Mouse (Mus musculus): ENCODE measurements around the gene Plxdc1.

Gene Plxdc1

DNA sequence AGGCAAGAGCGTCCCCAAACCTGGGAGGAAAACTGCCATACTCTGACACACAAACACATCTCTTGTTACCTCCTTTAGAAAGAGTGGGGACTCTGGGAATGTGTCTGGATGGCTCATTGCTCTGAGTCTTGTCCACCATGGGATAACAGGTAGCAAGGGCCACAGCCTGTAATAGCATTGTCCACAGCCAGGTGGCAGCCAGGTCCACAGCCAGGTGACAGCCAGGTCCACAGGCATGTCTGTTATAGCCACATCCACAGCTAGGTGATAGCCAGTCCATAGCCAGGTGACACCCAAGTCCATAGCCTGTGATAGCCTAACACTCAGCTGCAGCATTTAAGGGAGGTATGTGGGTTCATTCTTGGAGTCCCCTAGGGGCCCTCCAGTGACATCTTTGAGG is 25.3 kb downstream of the Plxdc1 start:
- in situ Hi-C loops (cut with MboI; ENCODE audit: unreplicated experiment in 2 of 2), result no loop called here

DNA sequence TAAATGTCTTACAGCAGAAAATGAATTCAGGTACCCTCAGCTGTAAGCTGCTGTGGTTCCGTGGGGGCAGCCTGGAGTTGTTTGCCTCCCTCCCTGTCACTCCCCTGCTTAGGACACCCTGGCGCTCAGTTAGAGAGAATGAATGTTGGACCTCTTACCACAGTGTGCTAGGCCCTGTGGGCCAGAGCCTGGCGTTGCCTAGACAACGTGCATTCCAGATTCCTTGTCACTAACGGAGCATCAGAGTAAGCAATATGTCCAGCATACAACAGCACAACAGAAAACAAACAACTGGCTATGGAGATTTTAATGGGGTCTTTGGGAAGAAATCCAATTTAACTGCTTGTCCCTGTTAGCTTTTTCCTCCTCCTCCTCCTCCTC is 27.0 kb downstream of the Plxdc1 start:
- in situ Hi-C loops (cut with MboI; ENCODE audit: unreplicated experiment in 2 of 2), result no loop called here

DNA sequence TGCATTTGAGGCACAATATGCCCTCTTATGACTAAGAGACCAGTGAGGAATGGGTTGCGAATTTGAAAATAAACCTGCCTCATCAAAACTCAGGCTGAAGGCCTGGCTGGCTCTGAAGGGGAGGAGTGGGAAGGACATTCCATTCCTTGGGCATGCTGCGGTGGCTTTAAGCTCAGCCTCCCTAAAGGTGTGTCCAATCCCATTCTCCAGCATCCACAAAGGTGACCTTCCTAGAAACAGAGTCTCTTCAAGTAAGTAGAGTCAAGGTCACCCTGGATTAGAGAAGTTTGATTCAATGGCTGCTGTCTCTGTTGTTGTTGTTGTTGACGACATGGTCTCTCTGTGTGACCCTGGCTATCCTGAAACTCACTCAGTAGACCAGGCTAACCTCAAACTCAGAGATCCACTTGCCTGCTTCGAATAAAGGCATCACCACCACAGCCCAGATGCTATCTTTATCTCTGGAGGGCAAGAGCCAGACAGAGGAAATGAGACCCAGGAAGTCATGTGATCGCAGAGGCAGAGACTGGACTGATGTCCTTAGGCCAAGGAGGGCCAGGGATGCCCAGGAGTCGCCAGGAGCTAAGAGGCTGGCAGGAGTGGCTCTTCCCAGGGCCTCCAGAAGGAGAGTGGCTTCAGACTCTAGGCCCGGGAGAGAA is 27.5 kb downstream of the Plxdc1 start:
- in situ Hi-C loops (cut with MboI; ENCODE audit: unreplicated experiment in 2 of 2), result no loop called here

- in situ Hi-C loops (cut with MboI; ENCODE audit: unreplicated experiment in 2 of 2), result no loop called here
These were observed 29.2 kb downstream of the Plxdc1 start for GRCm38 (mm10) chr11:97956905-97957560.

DNA sequence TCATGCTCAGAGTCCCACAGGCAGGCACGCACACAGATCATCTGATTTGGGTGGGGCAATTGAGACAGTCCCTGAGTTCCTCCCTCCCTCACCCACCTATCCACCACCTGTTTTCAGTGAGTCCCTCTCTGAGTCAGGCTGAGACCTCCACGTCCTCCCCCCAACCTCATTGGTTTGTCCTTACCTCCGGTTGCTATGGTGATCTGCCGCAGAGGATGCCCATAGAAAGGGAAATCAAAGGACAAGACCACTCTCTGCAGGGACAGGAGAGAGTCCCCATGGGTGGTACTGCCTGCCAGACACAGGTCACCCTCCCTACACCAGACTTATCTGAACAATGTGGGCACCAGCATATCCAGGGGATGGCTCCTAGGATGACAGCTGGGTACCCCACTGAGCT is 30.3 kb downstream of the Plxdc1 start:
- in situ Hi-C loops (cut with MboI; ENCODE audit: unreplicated experiment in 2 of 2), result no loop called here

DNA sequence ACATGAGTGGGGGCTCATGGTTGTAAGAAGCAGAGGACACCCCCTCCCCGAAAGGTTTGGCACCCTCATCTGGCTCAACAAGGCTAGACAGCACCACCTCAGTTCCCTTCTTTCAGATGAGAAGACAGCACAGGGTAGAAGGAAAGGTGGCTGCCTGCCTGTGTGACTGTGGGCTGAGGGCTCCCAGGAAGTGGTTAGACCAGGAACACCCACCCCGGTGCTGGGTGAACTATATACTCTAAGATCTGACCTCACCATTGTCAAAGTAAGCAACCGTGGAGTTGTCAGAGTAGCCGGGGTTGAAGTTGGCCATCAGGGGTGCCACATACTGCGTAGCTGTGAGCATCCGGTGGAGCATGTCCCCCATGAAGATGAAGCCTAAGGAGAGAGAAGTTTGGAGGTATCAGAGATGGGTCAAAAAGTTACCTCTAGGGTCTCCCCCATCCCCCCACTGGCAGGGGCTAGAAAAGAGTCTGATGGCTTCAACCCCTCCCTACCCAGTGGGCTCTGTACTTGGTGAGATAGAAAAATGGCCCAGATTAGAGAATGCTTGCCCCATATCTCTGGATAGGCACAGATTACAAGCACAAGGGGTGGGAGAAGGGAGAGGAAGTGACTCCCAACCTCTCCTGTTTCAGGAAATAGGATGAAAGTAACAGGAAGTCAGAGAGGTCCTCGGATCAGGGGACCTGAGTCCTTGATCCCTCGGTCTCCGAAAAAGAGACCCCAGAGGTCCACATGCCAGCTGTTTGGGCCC is 30.9 kb downstream of the Plxdc1 start:
- in situ Hi-C loops (cut with MboI; ENCODE audit: unreplicated experiment in 2 of 2), result no loop called here

DNA sequence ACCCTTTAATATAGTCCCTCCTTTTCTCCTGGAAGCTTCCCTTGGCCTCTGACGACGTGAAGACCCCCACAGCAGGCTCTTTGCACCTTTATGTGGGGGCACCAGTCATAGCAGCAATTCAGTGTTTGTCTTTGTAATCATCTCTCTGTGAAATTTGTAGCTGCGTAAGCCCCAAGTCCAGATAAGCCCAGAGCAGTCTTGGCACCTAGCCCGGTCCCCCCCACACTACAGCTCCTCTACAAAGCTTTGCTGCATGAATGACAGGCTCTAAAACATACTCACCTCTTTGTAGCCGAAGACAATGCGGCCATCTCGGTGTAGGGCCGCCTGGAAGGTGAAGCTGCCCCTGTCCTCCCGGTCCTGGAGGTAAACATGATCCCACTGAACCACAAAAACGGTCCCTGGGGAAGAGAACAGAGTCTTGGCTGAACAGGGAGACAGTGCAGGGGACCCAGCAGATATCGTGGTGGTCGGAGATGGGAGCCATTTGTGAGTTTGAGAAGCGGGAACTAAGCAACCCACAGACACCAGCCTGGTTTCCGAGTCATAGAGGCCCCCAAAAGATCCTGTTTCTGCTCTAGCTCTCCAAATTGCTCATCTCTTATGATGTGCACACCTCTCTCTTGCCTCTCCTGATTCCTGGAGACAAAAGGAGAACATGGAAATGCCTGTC is 31.6 kb downstream of the Plxdc1 start:
- in situ Hi-C loops (cut with MboI; ENCODE audit: unreplicated experiment in 2 of 2), result no loop called here

- in situ Hi-C loops (cut with MboI; ENCODE audit: unreplicated experiment in 2 of 2), result no loop called here
These were observed 32.3 kb downstream of the Plxdc1 start for GRCm38 (mm10) chr11:97953939-97954275.

DNA sequence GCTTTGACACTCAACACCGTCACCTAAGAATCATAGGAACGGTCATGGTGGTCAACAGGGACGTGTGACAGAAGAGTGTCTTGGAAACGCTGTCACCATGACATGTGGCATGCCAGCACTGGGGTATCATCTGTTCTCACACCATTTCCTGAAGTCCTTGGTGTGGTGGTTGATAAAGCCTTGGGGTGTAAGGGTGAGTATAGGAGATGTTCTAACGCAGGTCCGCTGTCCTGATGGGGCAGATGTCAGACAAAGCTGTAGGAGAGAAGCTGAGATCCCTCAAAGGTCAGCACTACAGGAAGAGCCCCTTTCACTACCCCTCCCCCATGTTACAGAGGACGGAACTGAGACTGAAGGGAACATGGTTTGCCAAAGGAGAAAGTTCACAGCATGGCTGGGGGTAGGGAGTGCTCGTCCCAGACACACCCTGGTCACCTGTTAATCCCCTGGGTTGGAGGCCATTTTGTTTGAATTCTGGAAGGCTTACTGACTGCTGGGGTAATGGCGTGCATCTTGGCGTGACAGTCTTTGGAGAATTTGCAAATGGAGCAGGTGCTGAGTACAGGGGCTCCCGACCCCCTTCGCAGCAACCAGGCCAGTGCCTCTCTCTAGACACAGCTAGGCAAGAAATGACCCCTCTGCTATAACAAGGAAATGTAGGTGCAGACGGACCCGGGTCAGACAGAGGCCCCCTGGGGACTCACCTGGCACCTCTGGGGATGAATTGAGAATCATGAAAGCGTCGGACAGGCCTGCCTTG is 32.9 kb downstream of the Plxdc1 start:
- in situ Hi-C loops (cut with MboI; ENCODE audit: unreplicated experiment in 2 of 2), result no loop called here

DNA sequence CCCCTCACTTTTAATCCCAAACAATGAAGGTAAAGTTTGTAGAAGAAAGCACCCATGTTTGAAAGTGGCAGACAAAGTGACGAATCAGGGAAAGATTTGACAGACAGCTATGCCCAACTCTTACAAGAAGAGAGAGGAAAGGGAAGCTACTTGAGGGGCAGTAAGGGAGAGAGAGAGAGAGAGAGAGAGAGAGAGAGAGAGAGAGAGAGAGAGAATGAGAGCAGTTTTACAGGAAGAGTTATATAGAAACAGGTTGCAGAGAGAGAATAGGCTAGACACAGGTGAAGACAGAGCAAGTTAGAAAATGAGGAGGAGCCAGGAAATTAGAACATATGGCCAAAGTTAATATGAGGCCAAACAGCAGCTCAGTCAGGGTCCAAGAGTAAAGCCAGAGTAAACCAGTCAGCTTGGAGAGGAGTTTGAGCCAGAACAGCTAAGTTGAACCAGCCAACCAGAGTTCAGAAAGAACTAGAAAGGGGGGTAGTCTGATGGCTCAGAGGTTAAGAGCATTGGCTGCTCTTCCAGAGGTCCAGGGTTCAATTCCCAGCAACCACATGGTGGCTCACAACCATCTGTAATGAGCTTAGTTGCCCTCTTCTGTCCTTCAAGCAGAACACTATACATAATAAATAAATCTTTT is 33.8 kb downstream of the Plxdc1 start:
- in situ Hi-C loops (cut with MboI; ENCODE audit: unreplicated experiment in 2 of 2), result no loop called here

GRCm38 (mm10) chr11:97949703-97950475 is 36.4 kb downstream of the Plxdc1 start:
- in situ Hi-C loops (cut with MboI; ENCODE audit: unreplicated experiment in 2 of 2), result loop anchor here in 1 of 2 experiments (25.0 kb wide), 1 partner anchor 687 kb away; the partner anchor contains the start of genes Gm12355, Gsdma2 and Gsdma3

DNA sequence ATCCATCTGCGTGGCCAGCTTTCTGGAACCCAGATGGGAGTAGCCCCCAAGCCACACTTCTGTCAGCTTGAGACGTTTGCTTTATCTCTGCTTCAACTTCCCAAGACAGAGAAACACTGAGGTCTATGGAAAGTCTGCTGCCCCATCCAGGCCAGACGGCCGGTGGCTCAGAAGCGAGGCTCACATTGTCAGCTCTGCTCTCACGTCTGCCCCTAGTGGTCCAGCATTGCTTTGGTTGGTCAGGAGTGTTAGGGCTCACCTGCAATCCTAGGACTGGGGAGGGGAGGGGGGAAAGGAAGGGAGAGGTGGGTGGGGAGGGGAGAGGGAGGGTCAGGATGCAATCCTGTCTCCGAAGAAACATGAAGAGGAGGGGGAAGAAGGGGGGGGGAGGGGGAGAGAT is 38.8 kb downstream of the Plxdc1 start:
- in situ Hi-C loops (cut with MboI; ENCODE audit: unreplicated experiment in 2 of 2), result loop anchor here in 1 of 2 experiments (25.0 kb wide), 1 partner anchor 690 kb away; the partner anchor contains the start of genes Gm12355, Gsdma2 and Gsdma3

DNA sequence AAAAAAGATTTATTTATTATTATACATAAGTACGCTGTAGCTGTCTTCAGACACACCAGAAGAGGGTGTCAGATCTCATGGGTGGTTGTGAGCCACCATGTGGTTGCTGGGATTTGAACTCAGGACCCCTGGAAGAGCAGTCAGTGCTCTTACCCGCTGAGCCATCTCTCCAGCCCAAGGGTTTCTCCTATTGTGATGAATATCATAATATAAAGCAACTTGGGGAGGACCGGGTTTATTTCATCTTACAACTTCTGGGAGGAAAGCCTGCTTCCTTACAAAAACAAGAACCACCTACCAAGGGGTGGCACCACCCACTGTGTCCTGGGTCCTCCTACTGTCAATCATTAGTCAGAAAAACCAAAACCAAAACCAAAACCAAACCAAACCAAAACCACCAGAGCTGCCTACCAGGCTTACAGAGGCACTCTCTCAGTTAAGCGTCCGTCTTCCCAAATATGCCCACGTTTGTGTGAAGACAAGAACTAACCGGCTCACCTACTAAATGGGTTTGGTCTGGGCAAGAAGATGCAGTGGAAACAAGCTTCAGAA is 40.4 kb downstream of the Plxdc1 start:
- in situ Hi-C loops (cut with MboI; ENCODE audit: unreplicated experiment in 2 of 2), result loop anchor here in 1 of 2 experiments (25.0 kb wide), 1 partner anchor 691 kb away; the partner anchor contains the start of genes Gm12355, Gsdma2 and Gsdma3

DNA sequence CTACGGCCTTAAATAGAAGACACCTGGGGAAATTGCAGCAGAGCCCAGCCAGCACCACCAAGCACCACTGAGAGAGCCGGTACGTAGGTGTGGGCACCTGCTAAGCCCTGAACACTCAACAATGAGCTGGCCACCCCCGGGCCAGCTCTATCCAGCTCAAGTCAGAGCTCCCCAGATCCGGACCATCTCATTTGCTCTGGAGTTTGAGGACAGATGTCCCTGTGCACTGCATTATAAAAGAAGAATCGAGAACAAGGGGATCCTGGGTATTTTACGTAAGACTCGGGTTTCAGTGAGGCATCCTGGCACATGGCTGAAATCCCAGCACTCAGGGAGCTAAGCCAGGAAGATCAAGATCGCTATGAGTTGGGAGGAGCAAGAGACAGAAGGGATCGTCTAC is 41.2 kb downstream of the Plxdc1 start:
- in situ Hi-C loops (cut with MboI; ENCODE audit: unreplicated experiment in 2 of 2), result loop anchor here in 1 of 2 experiments (25.0 kb wide), 1 partner anchor 692 kb away; the partner anchor contains the start of genes Gm12355, Gsdma2 and Gsdma3

DNA sequence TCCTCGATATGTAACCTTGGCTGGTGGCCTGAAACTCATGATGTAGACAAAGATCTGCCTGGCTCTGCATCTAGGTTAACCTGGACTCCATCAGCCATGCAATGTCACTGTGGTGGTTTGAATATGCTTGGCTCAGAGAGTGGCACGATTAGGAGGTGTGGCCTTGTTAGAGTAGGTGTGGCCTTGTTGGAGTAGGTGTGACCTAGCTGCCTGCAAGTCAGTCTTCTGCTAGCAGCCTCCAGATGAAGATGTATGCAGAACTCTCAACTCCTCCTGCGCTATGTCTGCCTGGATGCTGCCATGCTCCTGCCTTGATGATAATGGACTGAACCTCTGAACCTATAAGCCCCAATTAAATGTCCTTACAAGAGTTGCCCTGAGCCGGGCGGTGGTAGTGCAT is 43.0 kb downstream of the Plxdc1 start:
- in situ Hi-C loops (cut with MboI; ENCODE audit: unreplicated experiment in 2 of 2), result loop anchor here in 1 of 2 experiments (25.0 kb wide), 1 partner anchor 694 kb away; the partner anchor contains the start of genes Gm12355, Gsdma2 and Gsdma3

GRCm38 (mm10) chr11:97942420-97943111 is 43.7 kb downstream of the Plxdc1 start:
- in situ Hi-C loops (cut with MboI; ENCODE audit: unreplicated experiment in 2 of 2), result loop anchor here in 1 of 2 experiments (25.0 kb wide), 1 partner anchor 695 kb away; the partner anchor contains the start of genes Gm12355, Gsdma2 and Gsdma3

DNA sequence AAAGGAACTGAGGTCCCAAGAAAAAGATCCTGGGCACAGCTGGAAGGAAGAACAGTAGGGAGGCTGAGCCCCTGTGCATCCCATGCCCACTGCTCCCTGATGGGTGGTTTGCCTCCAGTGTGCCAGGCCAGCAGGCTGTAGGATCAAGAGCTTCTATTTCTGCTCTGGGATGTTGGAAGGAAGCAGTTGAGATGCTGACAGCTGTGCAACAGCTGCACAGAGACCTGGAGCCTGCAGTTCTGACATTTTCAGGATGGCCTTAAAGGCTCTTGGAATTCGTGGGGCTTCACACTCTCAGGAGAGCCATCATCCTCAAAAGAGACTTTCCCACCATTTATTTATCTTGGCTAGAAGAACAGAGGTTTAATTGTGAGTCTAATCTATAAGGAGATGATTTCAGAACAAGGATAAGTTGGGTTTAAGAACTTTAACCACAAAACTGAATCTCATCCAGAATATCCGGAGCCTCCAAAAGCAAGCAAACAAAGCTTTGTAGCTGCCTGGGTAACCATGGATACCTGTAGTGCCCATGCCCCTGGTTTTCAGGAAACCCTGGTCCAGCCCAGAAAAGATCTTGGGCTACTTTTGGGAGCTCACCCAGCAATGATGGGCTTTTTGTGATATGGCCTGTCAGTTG is 48.7 kb downstream of the Plxdc1 start:
- in situ Hi-C loops (cut with MboI; ENCODE audit: unreplicated experiment in 2 of 2), result loop anchor here (5.0 to 25.0 kb wide), 5 partner anchors 50 to 700 kb away; partner anchors contain the start of genes Plxdc1 (in 2 of the 2), Rpl19 (in 2 of the 2), Cacnb1 (in 1 of the 2) and Gm12355 (in 1 of the 2)

Measured in v-Abl transformed pro-B cells (cell line).